Mouse (Mus musculus) forebrain, embryonic 15.5 days (tissue): ENCODE data around the gene Psma6. TPM values are rescaled to one million over a fixed set of nuclear protein-coding genes. Genes with fewer than 3 reads are reported as not detected.
A peak's percentile ranks its signal among the peaks of the same experiment; 100 is the strongest.

Experiments used
- ATAC-seq: fragments of 200-750 bp; cut with Nextera tagmentation; replicated peaks from 2 replicates; pipeline ENCODE4 v1.8.0; 2017; ENCODE audit warnings: mild to moderate bottlenecking, moderate TSS enrichment, moderate library complexity
- H3K27ac ChIP-seq: fragments of 300-500 bp; sonication (generic); replicated peaks from 2 replicates; pipeline ENCODE4 v1.5.1; 2015; ENCODE audit warnings: mild to moderate bottlenecking, inconsistent platforms
- H3K27me3 ChIP-seq: fragments of 300-500 bp; sonication (generic); 2 replicates; pipeline ENCODE4 v1.6.1; 2015; ENCODE audit warnings: inconsistent platforms
- H3K36me3 ChIP-seq: fragments of 300-500 bp; sonication (generic); 2 replicates; pipeline ENCODE4 v1.6.1; 2015; ENCODE audit warnings: mild to moderate bottlenecking, inconsistent platforms
- H3K4me1 ChIP-seq: fragments of 300-500 bp; sonication (generic); 2 replicates; pipeline ENCODE4 v1.6.1; 2015; ENCODE audit warnings: inconsistent platforms
- H3K4me2 ChIP-seq: fragments of 300-500 bp; sonication (generic); replicated peaks from 2 replicates; pipeline ENCODE4 v1.6.1; 2015; ENCODE audit warnings: mild to moderate bottlenecking, inconsistent platforms
- H3K4me3 ChIP-seq: fragments of 300-500 bp; sonication (generic); 2 replicates; pipeline ENCODE4 v1.5.1; 2015; ENCODE audit warnings: mild to moderate bottlenecking, inconsistent platforms
- H3K9ac ChIP-seq: fragments of 300-500 bp; sonication (generic); replicated peaks from 2 replicates; pipeline ENCODE4 v1.6.1; 2015; ENCODE audit warnings: mild to moderate bottlenecking, inconsistent platforms
- H3K9me3 ChIP-seq: fragments of 300-500 bp; sonication (generic); 2 replicates; pipeline ENCODE4 v1.6.1; 2016; ENCODE audit warnings: inconsistent platforms
- WGBS: fragments of 180-500 bp; shearing (Covaris S2); methylation state at CpG from one replicate; pipeline ENCODE4 v1.1.7; 2015; ENCODE audit warnings: mixed read lengths; 5-methylcytosine and 5-hydroxymethylcytosine counted together
- polyA plus RNA-seq: library from polyadenylated mRNA; unstranded; fragments of >200 nt; fragmentation: Nextera tagmentation; extraction: Ambion mirVana; gene quantifications from 2 replicates; pipeline ENCODE4 v1.2.1, GENCODE M21; 2015

The Psma6 gene
- polyA plus RNA-seq, 1 experiment from 2014 or later = 446 TPM

GRCm38 (mm10) chr12:55445583-55445982 is 61.6 kb downstream of the Psma6 start:
- Histone ChIP-seq H3K4me3 (no peak overlapping the region), H3K9ac (no peak overlapping the region), H3K9me3 (no peaks in the 10 kb centered on the region), H3K27me3 (no peaks in the 10 kb centered on the region), H3K27ac (peak overlapping the region; percentile 86; the same call in 1 of the 2 replicates), H3K4me1 (peaks cover 25% of the 10 kb centered on the region), H3K36me3 (no peaks in the 10 kb centered on the region), H3K4me2 (no peak overlapping the region)
- no peak for ATAC-seq
- WGBS = 85% methylated on average over 4 of the region's 4 CpGs

GRCm38 (mm10) chr12:55446366-55446745 is 62.3 kb downstream of the Psma6 start:
- no peak overlapping the region for H3K4me2 ChIP-seq
- no peak overlapping the region for H3K4me3 ChIP-seq
- no peaks in the 10 kb centered on the region for H3K27me3 ChIP-seq
- no peaks in the 10 kb centered on the region for H3K36me3 ChIP-seq
- no peaks in the 10 kb centered on the region for H3K9me3 ChIP-seq
- peak; percentile 12 for ATAC-seq
- H3K27ac ChIP-seq = peak overlapping the region; percentile 86
- 0 out of 2 replicates have a peak overlapping the region, but pooled peaks have one; percentile 17 for H3K9ac ChIP-seq
- 69% methylated on average over 4 of the region's 4 CpGs for WGBS
- peaks cover 25% of the 10 kb centered on the region for H3K4me1 ChIP-seq

- Histone ChIP-seq H3K9me3 (no peaks in the 10 kb centered on the region), H3K36me3 (no peaks in the 10 kb centered on the region), H3K27me3 (no peaks in the 10 kb centered on the region), H3K4me1 (peaks cover 25% of the 10 kb centered on the region), H3K4me2 (peak overlapping the region; percentile 16; the same call in 1 of the 2 replicates), H3K4me3 (no peak overlapping the region), H3K27ac (peak overlapping the region; percentile 86), H3K9ac (0 out of 2 replicates have a peak overlapping the region, but pooled peaks have one; percentile 17)
- ATAC-seq = peak; percentile 94
- WGBS = 16% methylated on average over 13 of the region's 13 CpGs
Measured at GRCm38 (mm10) chr12:55446746-55447395, 62.8 kb downstream of the Psma6 start.

- Histone ChIP-seq H3K4me1 (peaks cover 25% of the 10 kb centered on the region), H3K27me3 (no peaks in the 10 kb centered on the region), H3K4me3 (no peak overlapping the region), H3K9me3 (no peaks in the 10 kb centered on the region), H3K9ac (0 out of 2 replicates have a peak overlapping the region, but pooled peaks have one; percentile 15), H3K36me3 (no peaks in the 10 kb centered on the region), H3K27ac (peak overlapping the region; percentile 86), H3K4me2 (0 out of 2 replicates have a peak overlapping the region, but pooled peaks have one; percentile 16)
- WGBS = 76% methylated on average over 11 of the region's 11 CpGs
- ATAC-seq = no peak
Measured at GRCm38 (mm10) chr12:55447396-55447760, 63.4 kb downstream of the Psma6 start.

GRCm38 (mm10) chr12:55448457-55448856 is 64.4 kb downstream of the Psma6 start:
- WGBS = 80% methylated on average over 2 of the region's 2 CpGs
- no peak for ATAC-seq
- Histone ChIP-seq H3K4me2 (no peak overlapping the region), H3K9me3 (no peaks in the 10 kb centered on the region), H3K36me3 (no peaks in the 10 kb centered on the region), H3K4me3 (no peak overlapping the region), H3K27ac (no peak overlapping the region), H3K27me3 (no peaks in the 10 kb centered on the region), H3K4me1 (peaks cover 20% of the 10 kb centered on the region), H3K9ac (no peak overlapping the region)

- H3K27ac ChIP-seq = no peak overlapping the region
Measured at GRCm38 (mm10) chr12:55449048-55449447, 65.0 kb downstream of the Psma6 start.

GRCm38 (mm10) chr12:55450421-55450820 is 66.4 kb downstream of the Psma6 start:
- Histone ChIP-seq H3K27ac (no peak overlapping the region), H3K36me3 (no peaks in the 10 kb centered on the region), H3K4me3 (no peak overlapping the region), H3K4me1 (peaks cover 20% of the 10 kb centered on the region), H3K9ac (no peak overlapping the region), H3K4me2 (no peak overlapping the region), H3K9me3 (no peaks in the 10 kb centered on the region), H3K27me3 (no peaks in the 10 kb centered on the region)
- WGBS = 79% methylated on average over 16 of the region's 16 CpGs
- no peak for ATAC-seq

More at GRCm38 (mm10) chr12:55449048-55449447, 65.0 kb downstream of the Psma6 start:
- Histone ChIP-seq H3K4me2 (no peak overlapping the region), H3K4me1 (peaks cover 20% of the 10 kb centered on the region), H3K36me3 (no peaks in the 10 kb centered on the region), H3K9ac (no peak overlapping the region), H3K4me3 (no peak overlapping the region), H3K9me3 (no peaks in the 10 kb centered on the region), H3K27me3 (no peaks in the 10 kb centered on the region)
- 98% methylated on average over 2 of the region's 2 CpGs for WGBS
- ATAC-seq = no peak

GRCm38 (mm10) chr12:55452839-55453238 is 68.8 kb downstream of the Psma6 start:
- Histone ChIP-seq H3K4me3 (no peak overlapping the region), H3K36me3 (no peaks in the 10 kb centered on the region), H3K4me2 (no peak overlapping the region), H3K27me3 (no peaks in the 10 kb centered on the region), H3K27ac (no peak overlapping the region), H3K4me1 (no peaks in the 10 kb centered on the region), H3K9me3 (no peaks in the 10 kb centered on the region), H3K9ac (no peak overlapping the region)
- ATAC-seq = no peak
- 62% methylated on average over 5 of the region's 5 CpGs for WGBS

GRCm38 (mm10) chr12:55453924-55454323 is 69.9 kb downstream of the Psma6 start:
- Histone ChIP-seq H3K4me1 (no peaks in the 10 kb centered on the region), H3K36me3 (no peaks in the 10 kb centered on the region), H3K4me2 (no peak overlapping the region), H3K9me3 (no peaks in the 10 kb centered on the region), H3K27me3 (no peaks in the 10 kb centered on the region), H3K4me3 (no peak overlapping the region), H3K27ac (no peak overlapping the region), H3K9ac (no peak overlapping the region)
- 74% methylated on average over 4 of the region's 4 CpGs for WGBS
- no peak for ATAC-seq

GRCm38 (mm10) chr12:55455206-55455605 is 71.2 kb downstream of the Psma6 start:
- WGBS = 57% methylated on average over 10 of the region's 10 CpGs
- no peaks in the 10 kb centered on the region for H3K4me1 ChIP-seq
- no peak overlapping the region for H3K27ac ChIP-seq
- no peaks in the 10 kb centered on the region for H3K36me3 ChIP-seq
- no peak overlapping the region for H3K4me2 ChIP-seq
- H3K9ac ChIP-seq = no peak overlapping the region
- no peak for ATAC-seq
- no peak overlapping the region for H3K4me3 ChIP-seq
- H3K27me3 ChIP-seq = no peaks in the 10 kb centered on the region
- H3K9me3 ChIP-seq = no peaks in the 10 kb centered on the region

- no peaks in the 10 kb centered on the region for H3K27me3 ChIP-seq
Measured at GRCm38 (mm10) chr12:55456136-55456535, 72.1 kb downstream of the Psma6 start.

GRCm38 (mm10) chr12:55456893-55457292 is 72.9 kb downstream of the Psma6 start:
- Histone ChIP-seq H3K9me3 (no peaks in the 10 kb centered on the region), H3K4me1 (no peaks in the 10 kb centered on the region), H3K27ac (no peak overlapping the region), H3K9ac (no peak overlapping the region), H3K4me3 (no peak overlapping the region), H3K27me3 (no peaks in the 10 kb centered on the region), H3K4me2 (no peak overlapping the region), H3K36me3 (no peaks in the 10 kb centered on the region)
- ATAC-seq = no peak
- WGBS = 91% methylated on average over 5 of the region's 5 CpGs

More at GRCm38 (mm10) chr12:55456136-55456535, 72.1 kb downstream of the Psma6 start:
- Histone ChIP-seq H3K4me2 (no peak overlapping the region), H3K27ac (no peak overlapping the region), H3K36me3 (no peaks in the 10 kb centered on the region), H3K4me3 (no peak overlapping the region), H3K9ac (no peak overlapping the region), H3K4me1 (no peaks in the 10 kb centered on the region), H3K9me3 (no peaks in the 10 kb centered on the region)
- 44% methylated on average over 3 of the region's 3 CpGs for WGBS
- no peak for ATAC-seq

- no peak overlapping the region for H3K4me2 ChIP-seq
- ATAC-seq = no peak
- H3K27me3 ChIP-seq = no peaks in the 10 kb centered on the region
- H3K4me1 ChIP-seq = peaks cover 13% of the 10 kb centered on the region
- no peak overlapping the region for H3K9ac ChIP-seq
- H3K4me3 ChIP-seq = no peak overlapping the region
- H3K27ac ChIP-seq = no peak overlapping the region
- no peaks in the 10 kb centered on the region for H3K36me3 ChIP-seq
- WGBS = 84% methylated on average over 8 of the region's 8 CpGs
- no peaks in the 10 kb centered on the region for H3K9me3 ChIP-seq
Measured at GRCm38 (mm10) chr12:55459739-55460138, 75.7 kb downstream of the Psma6 start.
